Mouse (Mus musculus) left cerebral cortex, adult 11 months (tissue): ENCODE measurements at regions not wholly inside any gene's neighbourhood (a gene's known extent, or its start where the extent isn't known, plus 50 kb on each side); places are given as distances from the start of the nearest gene placed in this dataset.

Experiments
- DNase-seq: peaks from one replicate; pipeline ENCODE4 v3.0.0; 2022; ENCODE audit warnings: low spot score

DNA sequence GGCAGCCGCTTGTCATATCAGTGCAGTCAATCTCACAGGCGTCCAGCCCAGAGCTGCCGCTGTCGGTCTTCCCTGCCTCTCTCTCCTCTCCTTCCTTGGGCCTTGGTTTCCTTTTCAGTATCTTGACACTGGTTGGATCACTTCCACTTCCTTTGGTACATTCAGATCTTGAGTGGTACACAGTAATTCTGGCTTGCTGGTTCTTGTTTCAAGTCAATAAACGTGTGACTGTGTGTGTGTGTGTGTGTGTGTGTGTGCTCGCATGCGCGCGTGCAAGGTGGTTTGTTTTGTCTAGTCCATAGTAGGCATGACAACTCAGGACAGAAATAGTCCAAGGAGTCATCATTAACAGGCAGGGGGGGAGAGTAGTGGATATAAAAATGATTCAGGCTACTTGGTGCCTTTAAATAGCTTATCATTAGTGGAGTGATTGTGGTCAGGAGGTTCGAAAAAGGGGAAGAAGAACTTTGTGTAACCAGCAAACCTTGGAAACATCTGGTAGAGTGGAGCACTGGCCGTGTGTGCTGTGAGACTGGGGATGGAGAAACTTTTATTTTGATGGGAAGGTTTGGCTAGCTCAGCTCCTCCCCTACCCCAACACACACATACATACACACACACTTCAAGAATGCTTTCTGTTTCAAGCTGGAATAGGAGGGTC lies 117.1 kb upstream of the Serp2 start:
- DNase-seq = no peak

DNA sequence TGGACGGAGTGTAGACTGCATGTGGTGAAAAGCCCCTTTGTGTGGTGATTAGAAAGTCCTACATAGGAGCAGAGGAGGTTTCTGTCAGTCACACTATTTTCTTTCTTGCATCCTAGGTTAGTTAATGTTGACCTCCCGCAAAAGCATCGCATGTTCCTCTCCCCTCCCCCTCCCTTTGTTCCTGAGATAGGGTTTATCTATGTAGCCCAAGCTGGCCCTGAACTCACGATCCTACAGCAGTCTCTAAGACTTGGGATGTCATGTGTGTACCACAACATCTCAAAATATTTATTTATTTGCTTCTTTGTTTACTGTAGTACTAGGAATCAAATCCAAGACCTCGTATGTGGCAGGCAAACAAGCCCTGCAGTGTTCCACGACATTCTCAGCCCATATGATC lies 116.2 kb upstream of the Serp2 start:
- no peak for DNase-seq

DNA sequence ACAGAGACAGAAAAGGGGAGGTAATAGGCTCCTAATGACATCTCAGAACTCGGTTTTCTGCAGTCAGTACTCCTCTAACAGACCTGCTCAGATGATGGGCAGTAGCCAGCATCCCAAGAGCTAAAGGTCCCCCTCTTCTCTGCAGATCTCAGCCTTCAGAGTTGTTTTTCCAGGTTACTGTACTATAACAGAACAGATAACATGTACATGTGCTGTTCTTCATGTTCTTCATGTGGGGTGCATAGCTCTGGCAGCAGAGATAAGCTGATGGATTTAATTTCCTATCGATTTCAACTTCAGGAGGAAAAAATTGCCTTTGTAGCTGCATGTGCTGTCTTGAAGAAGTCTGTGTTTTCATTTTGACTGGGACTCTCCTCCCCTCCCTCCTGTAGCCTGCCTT lies 115.8 kb upstream of the Serp2 start:
- no peak for DNase-seq

DNA sequence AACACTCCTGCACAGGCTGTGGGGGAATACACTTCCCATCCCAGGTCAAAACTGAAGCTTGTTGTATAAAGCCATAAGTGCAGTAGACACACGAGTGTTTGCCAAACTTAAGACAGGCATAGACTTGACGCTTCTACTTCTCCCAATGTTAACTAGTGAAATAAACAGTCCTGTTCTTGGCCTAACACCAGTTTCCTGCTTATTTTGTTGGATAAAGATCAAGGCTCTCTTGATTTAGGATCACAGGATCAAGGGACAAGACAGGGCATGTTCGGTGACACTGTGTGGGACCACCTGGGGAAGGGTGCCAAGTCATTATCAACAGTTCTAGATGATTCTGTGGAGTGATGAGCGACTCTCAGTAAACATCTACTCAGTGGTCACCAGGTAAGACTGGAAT lies 114.3 kb upstream of the Serp2 start:
- DNase-seq = no peak

DNA sequence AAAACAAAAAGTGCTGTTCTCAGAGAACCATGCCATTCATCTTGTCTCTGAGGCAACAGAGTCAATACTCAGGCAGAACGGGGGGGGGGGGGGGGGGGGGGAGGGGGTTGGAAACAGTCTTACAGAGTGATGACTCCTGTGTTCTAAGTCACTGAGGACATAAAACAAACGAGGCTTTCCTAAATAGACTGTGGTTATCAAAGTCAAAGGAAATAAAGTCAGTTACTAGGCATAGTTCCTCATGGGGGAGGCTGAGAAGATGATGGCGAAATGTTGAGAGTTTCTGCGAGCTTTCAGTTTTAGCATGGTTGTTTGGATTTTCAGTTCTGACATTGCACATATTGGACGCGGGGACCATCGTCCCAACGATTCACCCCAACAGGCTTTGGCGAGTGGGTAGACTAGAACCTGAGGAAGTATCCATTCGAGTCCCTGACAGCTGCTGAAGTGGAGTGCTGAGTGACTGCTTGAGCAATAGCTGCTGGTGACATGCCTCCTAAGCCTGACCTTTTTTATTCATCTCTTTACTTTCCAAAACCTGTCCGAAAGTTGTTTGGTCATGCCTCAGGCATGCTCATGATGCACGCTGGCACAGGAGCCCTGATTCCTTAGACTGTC lies 109.2 kb upstream of the Serp2 start:
- DNase-seq = no peak

DNA sequence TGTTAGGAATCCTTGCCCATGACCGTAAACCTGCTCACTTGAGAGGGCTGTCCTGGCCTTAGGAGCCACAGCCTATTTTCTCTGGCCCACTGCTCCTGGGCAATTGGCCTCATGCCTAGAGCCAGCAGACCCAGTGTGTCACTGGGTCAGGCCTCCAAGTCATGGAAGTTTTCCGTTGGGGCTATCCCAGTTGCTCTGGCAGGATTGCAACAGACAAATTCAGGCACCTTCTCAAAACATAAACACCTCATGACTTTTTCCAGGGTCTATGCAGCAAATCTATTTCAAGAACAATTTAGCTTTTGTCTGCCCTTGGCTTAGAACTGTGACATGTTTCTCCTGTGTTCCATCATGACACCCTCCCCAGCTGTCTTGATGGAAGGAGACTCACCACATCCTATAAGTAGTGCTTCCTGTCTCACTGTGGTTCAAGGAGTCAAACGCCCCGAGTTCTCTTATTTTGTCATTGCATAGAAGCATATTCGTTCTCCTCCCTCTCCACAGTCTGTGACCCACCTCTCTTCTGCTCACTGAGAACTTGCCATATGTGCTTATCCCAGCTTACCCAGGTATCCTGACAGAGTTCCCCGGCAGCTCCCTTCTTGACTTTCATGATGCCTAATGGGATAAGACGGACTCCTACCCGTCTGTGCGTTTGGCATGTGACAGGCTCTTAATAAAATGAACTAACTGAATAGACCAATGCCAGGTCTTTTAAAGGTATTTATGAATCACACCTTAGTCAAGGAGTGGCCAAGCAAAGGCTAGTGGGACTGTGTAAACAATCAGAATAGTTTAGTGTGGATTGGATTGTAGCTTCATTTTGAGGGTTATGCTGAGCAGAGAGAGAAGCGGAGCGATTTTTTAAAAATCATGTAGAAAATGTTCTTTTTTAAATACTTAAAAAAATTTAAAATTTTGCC lies 108.2 kb upstream of the Serp2 start:
- DNase-seq = no peak

DNA sequence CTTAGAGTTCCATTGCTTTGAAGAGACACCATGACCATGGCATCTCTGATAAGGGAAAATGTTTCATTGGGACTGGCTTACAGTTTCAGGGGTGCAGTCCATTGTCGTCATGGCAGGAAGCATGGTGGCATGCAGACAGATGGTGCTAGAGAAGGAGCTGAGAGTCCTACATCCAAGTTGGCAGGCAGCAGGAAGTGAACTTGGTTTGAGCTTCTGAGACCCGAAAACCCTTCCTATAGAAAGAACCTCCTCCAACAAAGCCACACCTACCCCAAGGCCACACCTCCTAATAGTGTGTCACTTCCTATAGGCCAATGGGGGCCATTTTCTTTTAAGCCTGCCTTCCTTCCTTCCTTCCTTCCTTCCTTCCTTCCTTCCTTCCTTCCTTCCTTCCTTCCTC lies 107.1 kb upstream of the Serp2 start:
- no peak for DNase-seq

DNA sequence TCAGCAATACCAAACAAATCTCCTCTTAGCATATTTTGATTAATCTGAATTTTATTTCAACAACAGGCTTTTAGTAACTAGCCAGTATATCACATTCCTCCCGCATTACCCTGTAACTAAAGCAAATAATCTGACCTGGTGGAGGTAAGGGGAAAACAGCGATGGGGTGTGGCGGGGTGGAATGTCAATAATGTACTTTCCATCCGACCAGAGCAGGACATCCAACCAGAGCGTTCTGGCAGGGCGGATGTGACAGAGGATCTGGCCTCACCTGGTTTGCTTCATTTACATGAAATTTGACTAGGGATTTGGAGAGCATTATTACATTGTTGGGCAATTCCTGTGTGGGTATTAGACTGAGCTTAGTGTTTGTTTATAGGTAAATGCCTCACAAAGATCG lies 106.2 kb upstream of the Serp2 start:
- DNase-seq = no peak

DNA sequence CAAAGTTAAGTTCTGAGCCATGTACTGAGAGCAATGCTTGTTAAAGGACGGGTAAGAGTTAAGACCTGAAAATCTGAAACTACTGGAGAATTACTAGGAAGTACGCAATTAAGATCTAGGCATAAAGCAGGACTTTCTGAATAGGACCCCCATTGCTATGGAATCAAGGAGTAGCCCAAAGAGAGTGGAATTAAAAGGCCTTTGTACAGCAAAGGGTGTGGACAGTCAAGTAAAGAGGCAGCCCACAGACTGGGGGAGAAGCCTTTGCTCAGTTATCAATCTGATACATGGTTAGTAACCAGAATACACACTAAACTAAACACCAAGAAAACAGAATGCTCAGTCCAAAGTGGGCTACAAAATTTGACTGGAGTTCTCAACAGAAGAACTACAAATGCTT lies 104.2 kb upstream of the Serp2 start:
- no peak for DNase-seq

DNA sequence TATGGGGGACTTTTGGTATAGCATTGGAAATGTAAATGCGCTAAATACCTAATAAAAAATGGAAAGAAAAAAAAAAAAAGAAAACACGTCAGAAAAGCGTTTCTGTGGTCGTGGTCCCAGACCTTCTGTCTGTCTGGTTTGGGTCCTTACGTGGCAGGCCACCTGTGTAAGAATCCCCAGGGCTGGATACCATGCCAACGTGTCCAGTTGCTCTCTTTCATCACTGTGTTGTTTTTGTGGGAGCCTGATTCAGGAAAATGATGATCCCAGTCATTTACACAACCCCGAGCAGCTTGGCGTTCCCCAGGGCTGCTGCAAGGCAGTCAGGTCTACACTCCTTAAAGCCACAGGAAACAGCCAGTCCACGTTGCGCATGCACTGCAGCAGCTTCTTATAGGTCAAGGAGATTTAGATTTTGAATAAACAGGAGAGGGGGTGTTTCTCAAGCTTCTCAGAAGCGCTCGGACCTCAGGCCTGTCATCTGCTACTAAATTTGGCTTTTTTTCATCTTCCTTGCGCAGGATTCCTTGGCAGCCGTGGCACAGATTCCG lies 102.3 kb upstream of the Serp2 start:
- no peak for DNase-seq

DNA sequence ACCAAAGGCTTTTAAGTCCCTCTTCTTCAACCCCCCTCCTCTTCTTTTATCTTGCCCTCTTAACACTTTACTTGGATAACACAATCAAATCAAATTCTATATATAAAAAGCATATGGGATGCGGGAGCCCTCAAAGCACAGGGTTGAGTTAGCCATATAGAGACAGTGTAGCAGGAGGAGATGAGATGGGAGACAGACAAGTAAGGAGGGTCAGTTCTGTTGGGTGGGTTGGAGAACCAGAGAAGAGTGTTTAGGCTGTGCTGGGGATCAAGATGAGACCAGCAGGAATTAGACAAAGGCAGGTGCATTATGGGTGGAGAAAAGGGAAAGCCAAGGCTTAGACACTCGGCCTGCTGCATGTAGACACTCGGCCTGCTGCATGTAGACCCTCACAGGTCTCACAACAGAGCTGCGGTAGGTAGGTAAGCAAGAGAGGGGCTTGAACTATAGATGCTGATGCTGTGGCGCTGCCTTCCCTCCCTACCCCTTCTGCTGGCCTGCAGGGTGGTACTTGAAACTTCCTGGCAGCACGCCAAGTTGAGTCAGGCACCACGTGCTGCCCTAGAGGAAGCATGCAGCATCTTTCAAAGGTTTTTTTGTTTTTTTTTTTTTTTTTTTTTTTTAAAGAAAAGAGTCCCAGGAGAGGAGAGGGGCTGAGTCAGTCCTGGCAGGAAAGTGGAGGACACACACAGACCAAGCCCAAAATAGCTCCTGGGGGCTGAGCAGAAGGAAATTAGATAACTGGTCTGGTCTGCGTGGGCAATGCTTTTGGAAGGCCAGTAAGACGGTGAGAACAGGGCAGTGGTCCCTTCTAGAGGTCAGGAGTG lies 101.3 kb upstream of the Serp2 start:
- no peak for DNase-seq

DNA sequence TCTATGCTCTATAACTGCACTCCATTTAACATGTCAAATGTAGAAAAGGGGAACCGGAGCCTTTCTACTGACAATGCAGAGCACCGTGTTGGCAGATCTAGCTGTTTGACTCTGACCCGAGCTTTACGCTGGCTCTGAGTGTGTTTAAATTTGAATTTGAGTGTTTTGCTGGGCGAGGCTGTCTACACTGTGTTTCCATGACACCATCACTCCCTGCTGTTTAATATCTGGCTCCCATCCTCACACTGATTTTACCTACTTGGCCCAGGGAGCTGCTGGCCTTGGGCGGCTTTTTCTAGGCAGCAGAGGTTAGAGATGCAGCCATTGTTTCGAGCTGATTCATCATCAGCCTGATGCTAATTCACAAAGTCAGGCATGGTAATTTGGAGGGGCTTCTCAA lies 100.7 kb upstream of the Serp2 start:
- DNase-seq = no peak

DNA sequence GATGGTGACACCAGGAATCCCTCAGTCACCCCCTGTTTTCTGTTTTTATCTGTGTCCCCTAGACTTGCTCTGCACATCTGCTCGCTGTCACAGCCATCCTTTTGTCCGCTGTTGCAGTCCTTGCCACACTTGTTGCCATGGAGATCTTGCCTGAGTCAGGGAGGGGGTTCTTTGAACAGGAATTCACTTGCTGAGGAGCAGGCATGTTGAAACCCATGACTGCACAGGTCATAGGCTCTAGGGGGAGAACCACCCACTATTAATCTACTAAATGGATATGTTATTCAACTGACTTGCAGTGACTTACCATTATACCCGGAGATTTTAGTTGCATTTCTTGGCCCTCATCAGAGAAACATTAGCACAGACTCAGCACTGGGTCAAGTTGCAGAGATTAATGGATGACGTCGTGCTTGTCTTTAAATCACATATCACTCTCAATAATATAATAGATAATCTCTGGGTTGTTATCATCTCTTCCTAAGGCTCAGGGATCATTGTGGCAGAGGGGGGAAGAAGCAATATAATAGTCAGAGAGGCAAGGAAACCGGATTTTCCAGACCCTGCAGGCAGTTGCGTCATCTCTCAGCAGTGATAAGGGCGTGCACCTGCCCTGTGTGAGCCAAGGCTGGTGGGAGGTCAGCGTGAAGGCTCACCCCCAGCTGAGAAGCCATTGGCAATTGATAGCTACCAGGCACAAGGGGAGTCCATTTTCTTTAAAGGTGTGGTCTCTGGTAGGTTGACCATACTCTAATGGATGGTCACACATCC lies 95.9 kb upstream of the Serp2 start:
- DNase-seq = no peak

DNA sequence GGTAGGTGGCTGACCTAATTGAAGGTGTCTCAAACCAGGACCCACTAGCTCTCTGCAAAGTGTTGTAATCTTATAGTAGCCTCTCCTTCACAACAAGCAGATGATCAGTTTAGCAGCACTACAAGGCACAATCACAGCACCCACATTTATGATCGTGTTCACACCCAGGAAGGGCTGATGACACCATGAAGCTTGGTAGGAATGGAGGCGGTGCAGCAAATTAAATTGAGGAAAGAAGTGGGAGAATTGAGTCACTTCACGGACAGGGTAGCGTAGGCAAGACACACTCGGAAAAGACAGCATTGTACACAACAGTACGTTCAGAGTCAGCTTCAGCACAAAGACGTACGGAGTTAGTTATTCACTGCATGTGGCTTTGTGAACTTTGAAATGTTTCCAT lies 94.4 kb upstream of the Serp2 start:
- peak; percentile 36 for DNase-seq

DNA sequence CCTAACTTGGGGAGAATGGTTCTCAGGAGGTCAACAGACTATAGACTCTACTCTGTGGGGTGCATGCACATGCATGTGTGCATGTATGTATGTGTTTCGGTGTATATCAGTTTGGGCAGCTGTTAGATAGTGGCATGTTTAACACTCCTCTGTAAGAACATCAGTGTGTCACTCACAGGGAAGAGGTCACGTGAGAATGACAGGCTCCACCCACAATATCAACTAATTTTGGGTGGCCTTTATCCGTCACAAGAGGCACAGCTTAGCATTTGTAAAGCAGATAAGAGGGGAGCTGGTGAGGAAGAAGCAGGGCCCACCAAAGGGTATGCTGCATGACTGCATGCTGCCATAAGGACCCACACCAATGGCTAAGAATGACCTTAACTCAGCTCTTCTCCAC lies 93.2 kb upstream of the Serp2 start:
- DNase-seq = no peak

DNA sequence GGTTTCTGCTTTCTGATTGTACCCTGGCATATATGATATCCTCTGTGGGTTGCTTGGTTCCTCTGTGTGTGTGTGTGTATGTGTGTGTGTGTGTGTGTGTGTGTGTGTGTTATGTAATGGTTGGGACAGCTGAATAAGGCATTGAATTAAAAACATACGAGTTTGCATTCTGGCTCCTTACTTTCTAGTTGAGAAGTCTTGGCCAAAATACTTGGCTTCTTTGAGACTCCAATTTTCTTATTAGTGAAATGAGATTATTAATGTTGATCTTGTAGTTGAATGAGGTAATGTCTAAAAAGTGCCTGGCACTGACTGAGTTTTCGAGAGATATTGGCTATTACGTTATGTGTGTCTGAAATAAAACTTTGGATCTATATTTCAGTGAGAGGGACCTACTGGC lies 88.0 kb upstream of the Serp2 start:
- DNase-seq = no peak

DNA sequence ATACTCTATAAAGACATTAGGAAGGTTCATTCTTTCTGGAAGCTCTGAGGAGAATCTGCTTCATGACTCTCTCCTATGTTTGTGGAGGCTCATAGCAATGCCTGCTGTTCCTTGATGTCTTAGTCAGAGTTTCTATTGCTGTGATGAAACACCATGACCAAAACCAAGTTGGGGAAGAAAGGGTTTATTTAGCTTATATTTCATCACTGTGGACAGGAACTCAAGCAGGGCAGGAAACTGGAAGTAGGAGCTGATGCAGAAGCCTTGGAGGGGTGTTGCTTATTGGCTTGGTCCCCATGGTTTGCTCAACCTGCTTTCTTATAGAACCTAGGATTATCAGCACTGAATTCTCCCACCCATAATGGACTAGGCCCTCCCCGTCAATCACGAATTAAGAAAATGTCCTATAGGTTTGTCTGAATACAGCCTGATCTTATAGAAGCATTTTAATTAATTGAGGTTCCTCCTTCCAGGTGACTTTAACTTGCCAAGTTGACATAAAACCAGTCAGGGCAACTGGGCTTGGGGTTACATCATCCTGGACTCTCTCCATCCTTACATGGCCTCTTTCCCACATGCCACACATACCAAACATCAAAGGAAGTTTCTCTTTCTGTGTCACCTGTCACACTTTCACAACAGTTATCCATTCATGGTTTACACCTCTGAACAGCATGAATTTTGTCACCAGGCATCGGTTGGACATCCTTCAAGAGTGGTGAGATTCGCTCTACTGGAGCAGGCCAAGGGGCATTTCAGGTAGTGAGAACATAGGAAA lies 85.3 kb upstream of the Serp2 start:
- DNase-seq = no peak

DNA sequence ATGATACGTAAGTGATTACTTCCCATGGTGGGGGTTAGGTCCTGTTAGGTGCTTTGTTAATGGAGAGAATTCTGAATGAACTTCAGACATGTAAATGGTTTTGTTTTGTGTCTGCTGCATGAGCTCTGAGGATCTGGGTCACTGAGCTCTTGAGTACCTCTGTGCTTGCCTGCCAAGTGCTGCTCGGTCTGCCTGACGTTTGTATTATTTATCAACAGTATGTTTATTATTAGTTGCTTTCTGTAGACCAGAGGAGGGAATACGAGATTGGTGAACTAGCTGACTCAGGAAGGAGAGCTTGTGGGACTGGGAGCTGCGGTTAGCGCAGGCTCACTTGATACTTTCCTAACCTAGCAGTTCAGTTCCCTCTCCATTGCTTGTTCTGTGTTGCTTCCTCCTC lies 76.5 kb upstream of the Serp2 start:
- DNase-seq = no peak

DNA sequence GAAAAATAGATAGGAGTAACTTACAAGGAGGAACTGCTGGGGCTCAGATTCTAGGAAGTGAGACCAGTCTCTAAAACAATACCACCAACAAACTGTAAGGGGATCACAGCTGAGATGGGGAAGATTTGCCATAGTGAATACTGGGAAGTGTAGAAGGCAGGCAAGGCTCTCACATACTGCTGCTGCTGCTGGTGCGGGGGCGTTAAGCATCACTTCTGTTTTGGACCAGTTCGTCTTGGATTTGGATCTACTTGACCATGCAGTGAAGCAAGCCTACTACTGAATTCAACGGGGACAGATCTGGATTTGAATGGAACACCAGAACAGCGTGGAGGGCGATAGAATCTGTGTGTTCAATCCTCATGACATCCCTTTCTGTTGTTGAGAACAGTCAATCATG lies 76.1 kb upstream of the Serp2 start:
- DNase-seq = no peak

DNA sequence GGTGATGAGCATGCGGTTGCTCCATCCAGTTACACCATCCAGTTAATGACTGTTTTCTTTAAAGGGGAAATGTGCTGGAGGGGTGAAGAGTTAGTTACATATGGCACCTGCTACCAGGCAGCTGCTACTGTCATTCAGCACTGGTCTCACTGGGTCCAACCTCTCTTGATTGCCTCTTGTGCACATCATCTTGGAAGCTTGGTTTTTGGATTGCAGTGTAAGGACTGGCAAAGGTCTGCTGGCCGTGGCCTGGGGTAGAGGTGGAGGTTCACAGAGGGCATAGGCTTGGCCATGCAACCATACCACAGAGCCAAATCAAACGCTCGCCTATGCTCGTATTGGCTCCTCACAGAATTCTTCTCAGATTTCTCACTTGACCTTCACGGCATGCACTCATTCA lies 75.1 kb upstream of the Serp2 start:
- no peak for DNase-seq

DNA sequence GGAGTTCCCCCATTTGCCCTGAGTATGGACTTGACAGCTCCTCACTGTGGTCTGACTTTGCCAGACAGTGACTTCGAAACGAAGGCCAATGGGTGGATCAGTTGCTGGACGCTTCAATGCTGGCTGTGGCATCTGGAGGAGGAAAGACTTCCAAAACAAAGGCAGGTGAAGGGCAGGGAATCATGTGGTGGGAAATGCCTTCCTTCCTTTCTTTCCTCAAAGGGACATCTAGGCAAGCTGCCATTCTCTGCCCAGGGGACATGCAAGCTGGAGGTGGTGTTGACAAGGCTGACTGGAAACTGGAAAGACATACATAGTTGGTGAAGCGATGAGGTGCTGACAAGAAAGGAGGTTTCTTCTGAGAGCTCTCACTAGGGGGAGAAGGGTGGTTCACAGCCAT lies 74.5 kb upstream of the Serp2 start:
- no peak for DNase-seq
